Comparison of ENCODE assay signal across 9 mouse cellular contexts in genomic region chr8:80878146-80878545, GRCm38 (mm10). TPM values are rescaled to one million over a fixed set of nuclear protein-coding genes. Genes with fewer than 3 reads are reported as not detected.
DNase-seq lines count a peak whose midpoint lies in the region; ATAC-seq and TF ChIP-seq lines count a peak whose summit lies in the region.
"Had no signal": no experiment of that assay in that cellular context is flagged by ENCODE, and none has a peak within 500 bp of the region (broad histone marks: within the 10 kb centered on the region; RNA-seq: fewer than 3 reads in every experiment).

No protein-coding gene starts in this region.

- no peak for TF ChIP-seq POLR2A in thymus, adult 2 months (IDR thresholded peaks at IDR 0.05; ENCODE audit: control insufficient read depth, extremely low read depth, insufficient read depth, low read length, poor library complexity)

- WGBS in kidney, embryonic 14.5 days: 34% methylated on average over 9 of the region's 9 CpGs
- WGBS in embryonic facial prominence, embryonic 15.5 days: 20% methylated on average over 9 of the region's 9 CpGs
- WGBS in intestine, embryonic 14.5 days: 45% methylated on average over 9 of the region's 9 CpGs
- WGBS in midbrain, embryonic 15.5 days: 42% methylated on average over 9 of the region's 9 CpGs
- WGBS in thymus, adult 2 months: 75% methylated on average over 9 of the region's 9 CpGs

- H3K36me3 ChIP-seq in kidney, embryonic 14.5 days (ENCODE audit: control insufficient read depth, insufficient read depth, low read length): no peaks in the 10 kb centered on the region
- no peaks in the 10 kb centered on the region for H3K36me3 ChIP-seq in embryonic facial prominence, embryonic 15.5 days
- H3K36me3 ChIP-seq in intestine, embryonic 14.5 days (ENCODE audit: control insufficient read depth, insufficient read depth, low read length): no peaks in the 10 kb centered on the region
- H3K36me3 ChIP-seq in midbrain, embryonic 15.5 days (replicated peaks): no peaks in the 10 kb centered on the region
- no peaks in the 10 kb centered on the region for H3K36me3 ChIP-seq in thymus, adult 2 months (ENCODE audit: control insufficient read depth, insufficient read depth, low read length)
- H3K36me3 ChIP-seq: G1E had no signal

- no peak for DNase-seq in kidney, adult 8-10 months
- DNase-seq in intestine, embryonic 14.5 days (ENCODE audit: low spot score): no peak
- no peak for DNase-seq in testis, postnatal 10 days (ENCODE audit: low spot score)
- no peak for DNase-seq in thymus, adult 2 months
- no peak for DNase-seq in frontal cortex, adult 2 months (ENCODE audit: extremely low spot score in 1 of 2, low spot score in 1 of 2)

- peak overlapping the region; percentile 91 for H3K4me3 ChIP-seq in kidney, embryonic 14.5 days (ENCODE audit: low read length)
- H3K4me3 ChIP-seq in embryonic facial prominence, embryonic 15.5 days (replicated peaks): peak overlapping the region; percentile 88
- H3K4me3 ChIP-seq in intestine, embryonic 14.5 days (ENCODE audit: low read depth, low read length): peak overlapping the region; percentile 93
- H3K4me3 ChIP-seq in midbrain, embryonic 15.5 days: peak overlapping the region; percentile 89
- H3K4me3 ChIP-seq in thymus, adult 2 months (ENCODE audit: control insufficient read depth, insufficient read depth, low read length): no peak overlapping the region

- peak overlapping the region; percentile 72 for H3K4me2 ChIP-seq in kidney, embryonic 14.5 days (replicated peaks; ENCODE audit: low read depth, low read length)
- H3K4me2 ChIP-seq in embryonic facial prominence, embryonic 15.5 days (replicated peaks): peak overlapping the region; percentile 74
- peak overlapping the region; percentile 65 for H3K4me2 ChIP-seq in intestine, embryonic 14.5 days (ENCODE audit: low read length)
- peak overlapping the region; percentile 82 for H3K4me2 ChIP-seq in midbrain, embryonic 15.5 days

- peaks cover 9% of the 10 kb centered on the region; the same call in 1 of the 2 replicates for H3K4me1 ChIP-seq in kidney, embryonic 14.5 days (ENCODE audit: control insufficient read depth, insufficient read depth, low read length)
- peaks cover 30% of the 10 kb centered on the region for H3K4me1 ChIP-seq in embryonic facial prominence, embryonic 15.5 days
- H3K4me1 ChIP-seq in intestine, embryonic 14.5 days (replicated peaks; ENCODE audit: control insufficient read depth, insufficient read depth, low read length): peaks cover 10% of the 10 kb centered on the region
- peaks cover 31% of the 10 kb centered on the region for H3K4me1 ChIP-seq in midbrain, embryonic 15.5 days
- peaks cover 7% of the 10 kb centered on the region; the same call in 1 of the 2 replicates for H3K4me1 ChIP-seq in thymus, adult 2 months (replicated peaks; ENCODE audit: control insufficient read depth, insufficient read depth, low read length)

- no peak for TF ChIP-seq CTCF in thymus, adult 2 months (IDR thresholded peaks at IDR 0.05; ENCODE audit: borderline replicate concordance, control insufficient read depth, extremely low read depth, insufficient read depth, low read length, poor library complexity)

- no peaks in the 10 kb centered on the region for H3K9me3 ChIP-seq in kidney, embryonic 14.5 days (ENCODE audit: control insufficient read depth, low read length)
- H3K9me3 ChIP-seq in embryonic facial prominence, embryonic 15.5 days (replicated peaks): no peaks in the 10 kb centered on the region
- H3K9me3 ChIP-seq in intestine, embryonic 14.5 days (ENCODE audit: control insufficient read depth, low read length): no peaks in the 10 kb centered on the region
- no peaks in the 10 kb centered on the region for H3K9me3 ChIP-seq in midbrain, embryonic 15.5 days

- no peak for ATAC-seq in kidney, embryonic 14.5 days (ENCODE audit: low FRiP score, low TSS enrichment)
- no peak for ATAC-seq in embryonic facial prominence, embryonic 15.5 days (ENCODE audit: insufficient number of reproducible peaks, low FRiP score, low TSS enrichment, low read depth)
- no peak for ATAC-seq in intestine, embryonic 14.5 days (replicated peaks; ENCODE audit: low FRiP score, low TSS enrichment, low read depth)
- ATAC-seq in midbrain, embryonic 15.5 days (replicated peaks): no peak

- H3K27me3 ChIP-seq in kidney, embryonic 14.5 days (ENCODE audit: control insufficient read depth, insufficient read depth, low read length): no peaks in the 10 kb centered on the region
- H3K27me3 ChIP-seq in embryonic facial prominence, embryonic 15.5 days: no peaks in the 10 kb centered on the region
- H3K27me3 ChIP-seq in intestine, embryonic 14.5 days (replicated peaks; ENCODE audit: control insufficient read depth, insufficient read depth, low read length): no peaks in the 10 kb centered on the region
- H3K27me3 ChIP-seq in midbrain, embryonic 15.5 days (replicated peaks): no peaks in the 10 kb centered on the region
- H3K27me3 ChIP-seq in thymus, adult 2 months (ENCODE audit: control insufficient read depth, insufficient read depth, low read length): peaks cover 5% of the 10 kb centered on the region

- H3K27ac ChIP-seq in kidney, embryonic 14.5 days (ENCODE audit: low read depth, low read length): no peak overlapping the region
- peak overlapping the region; percentile 98 for H3K27ac ChIP-seq in embryonic facial prominence, embryonic 15.5 days (replicated peaks)
- H3K27ac ChIP-seq in intestine, embryonic 14.5 days (ENCODE audit: low read depth): no peak overlapping the region
- H3K27ac ChIP-seq in midbrain, embryonic 15.5 days: no peak overlapping the region
- no peak overlapping the region for H3K27ac ChIP-seq in thymus, adult 2 months (ENCODE audit: control insufficient read depth, insufficient read depth, low read length)

- peak overlapping the region; percentile 89; the same call in 1 of the 2 replicates for H3K9ac ChIP-seq in kidney, embryonic 14.5 days (ENCODE audit: low read depth, low read length)
- 0 out of 2 replicates have a peak overlapping the region, but pooled peaks have one; percentile 82 for H3K9ac ChIP-seq in embryonic facial prominence, embryonic 15.5 days
- H3K9ac ChIP-seq in intestine, embryonic 14.5 days (ENCODE audit: low read length): peak overlapping the region; percentile 89
- peak overlapping the region; percentile 63 for H3K9ac ChIP-seq in midbrain, embryonic 15.5 days

RNA-seq across cellular contexts. Expression of gene Gab1, which starts 2.2 kb away (rescaled TPM):
- 13.1 and 26.5 TPM in 2 replicates for polyA plus RNA-seq in kidney, embryonic 14.5 days (2014; fragmentation: Nextera tagmentation; extraction: Ambion mirVana)
- polyA plus RNA-seq in embryonic facial prominence, embryonic 15.5 days (2015; fragmentation: Nextera tagmentation; extraction: Ambion mirVana): 22.7 and 24.8 TPM in 2 replicates
- 23.1 and 23.9 TPM in 2 replicates for polyA plus RNA-seq in intestine, embryonic 14.5 days (2014; fragmentation: Nextera tagmentation; extraction: Ambion mirVana)
- 8.6 and 9.3 TPM in 2 replicates for polyA plus RNA-seq in midbrain, embryonic 15.5 days (2015; fragmentation: Nextera tagmentation; extraction: Ambion mirVana)
- 5.6 and 8.9 TPM in 2 replicates for polyA plus RNA-seq in thymus, adult 2 months (2012; rRNA removed)
- polyA plus RNA-seq in frontal cortex, adult 2 months (2012; rRNA removed): 20.1 and 21.1 TPM in 2 replicates
